Mouse (Mus musculus): ENCODE measurements around the gene Rad52. TPM values are rescaled to one million over a fixed set of nuclear protein-coding genes. Genes with fewer than 3 reads are reported as not detected.
A peak's percentile ranks its signal among the peaks of the same experiment; 100 is the strongest.

Rad52 gene
- total and polyA plus RNA-seq, 2 experiments = 10.3 to 10.5 TPM

DNA sequence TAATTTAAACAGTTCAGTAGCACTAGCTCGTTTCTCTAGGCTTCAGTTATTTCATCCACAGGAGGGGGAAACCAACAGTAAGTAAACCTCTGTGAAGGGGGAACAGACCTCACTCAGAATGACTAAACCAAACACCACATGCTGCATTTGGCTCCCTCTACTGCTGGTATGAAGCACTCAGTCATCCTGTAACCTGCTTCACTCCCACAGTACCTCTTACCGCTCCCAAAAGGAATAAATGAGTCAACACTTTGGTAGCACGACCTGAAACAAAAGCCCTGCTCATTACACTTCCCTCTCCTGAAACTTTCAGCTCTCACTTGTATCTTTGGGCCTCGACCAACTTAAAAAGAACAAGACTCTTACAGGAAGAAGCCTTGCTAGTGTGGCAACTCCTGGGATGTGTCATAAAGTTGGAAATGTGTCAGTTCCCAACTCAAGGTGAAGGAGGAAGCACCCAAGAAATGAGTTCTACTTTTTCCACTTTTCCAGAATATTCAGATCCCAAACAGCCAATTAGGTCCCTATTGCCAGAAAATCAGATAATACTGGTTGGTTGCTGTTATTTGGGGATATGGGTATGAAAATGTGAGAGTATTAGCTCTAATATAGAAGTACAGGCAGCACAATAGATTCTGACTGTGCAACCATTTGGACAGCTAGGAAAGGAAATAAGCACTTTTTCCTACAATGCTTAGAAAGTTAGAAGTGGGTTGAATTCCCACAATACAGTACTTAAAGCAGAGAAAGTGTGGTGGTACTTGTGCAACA, 21.9 kb downstream of the Rad52 start:
- DNase-seq (ENCODE audit: extremely low read depth, low read depth, low spot score) = no peak
- Histone ChIP-seq H3K9ac (ENCODE audit: low read depth, low read length) (no peak overlapping the region), H3K4me1 (ENCODE audit: control insufficient read depth, insufficient read depth, low read length) (no peaks in the 10 kb centered on the region), H3K27ac (replicated peaks; ENCODE audit: insufficient read depth, low read depth, low read length) (no peak overlapping the region), H3K36me3 (ENCODE audit: control insufficient read depth, insufficient read depth, low read length) (peaks cover 80% of the 10 kb centered on the region), H3K27me3 (ENCODE audit: control insufficient read depth, insufficient read depth, low read length) (no peaks in the 10 kb centered on the region), H3K4me3 (ENCODE audit: insufficient read depth, low read depth, low read length) (no peak overlapping the region), H3K79me2 (ENCODE audit: control insufficient read depth, insufficient read depth, low read length) (no peaks in the 10 kb centered on the region)
- WGBS = 61% methylated on average over 4 of the region's 4 CpGs
- no peak for TF ChIP-seq POLR2A (IDR thresholded peaks at IDR 0.05; ENCODE audit: extremely low read depth, insufficient read depth, low read length)
- peak; percentile 24; the same call in 1 of the 2 replicates for TF ChIP-seq CTCF (IDR thresholded peaks at IDR 0.05; ENCODE audit: low read depth, low read length)

Other genes starting within 250 kb of the Rad52 start
- 13.9 and 14.2 TPM in 2 replicates for gene Erc1, start 54.5 kb upstream of the Rad52 start, total RNA-seq (2014; rRNA removed)
- gene Erc1, start 54.5 kb upstream of the Rad52 start, polyA plus RNA-seq (2012; rRNA removed) = 6.3 and 6.7 TPM in 2 replicates
- gene Wnk1, start 136.0 kb downstream of the Rad52 start, total RNA-seq (2014; rRNA removed) = 62.0 and 72.5 TPM in 2 replicates
- 27.0 and 31.7 TPM in 2 replicates for gene Wnk1, start 136.0 kb downstream of the Rad52 start, polyA plus RNA-seq (2012; rRNA removed)
- not detected in 2 replicates for gene Ninj2, start 190.7 kb downstream of the Rad52 start, total RNA-seq (2014; rRNA removed)
- not detected in 2 replicates for gene Ninj2, start 190.7 kb downstream of the Rad52 start, polyA plus RNA-seq (2012; rRNA removed)